Mouse (Mus musculus) T-helper 17 cell (primary cell): ENCODE measurements around the gene Mlxip.

Source experiments
- in situ Hi-C, 2 experiments: fragments of 300-600 bp; cut with MboI, MseI; formaldehyde crosslinking; loops; 1 replicate in 1 of 2; 2 replicates in 1 of 2; pipeline ENCODE4 v1.15.1; 2025; ENCODE audit warnings: high pct_unique_total_duplicates in 2 of 2

The Mlxip gene

DNA sequence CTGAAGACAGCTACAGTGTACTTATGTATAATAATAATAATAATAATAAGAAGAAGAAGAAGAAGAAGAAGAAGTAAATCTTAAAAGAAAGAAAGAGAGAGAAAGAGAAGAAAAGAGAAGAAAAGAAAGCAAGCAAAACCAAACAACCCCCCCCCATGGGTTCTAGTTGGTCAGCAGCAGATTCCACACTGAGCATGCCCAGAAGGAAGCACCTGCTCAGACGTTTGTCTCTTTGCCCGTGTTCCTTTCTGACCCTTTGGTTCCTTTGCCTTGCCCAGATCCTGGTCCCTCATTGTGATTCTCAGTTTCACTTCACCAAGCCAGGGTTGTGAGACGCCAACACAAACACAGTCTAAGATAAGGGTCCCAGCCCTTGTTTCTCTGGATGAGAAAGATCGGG is 107.4 kb downstream of the Mlxip start:
- in situ Hi-C loops: loop anchor here in 1 of 2 experiments (5.0 kb wide), 1 partner anchor 135 kb away; no protein-coding TSS in a partner anchor
